Mouse (Mus musculus) activated CD4-positive, CD25-positive, alpha-beta regulatory T cell, adult 4 months (primary cell): Measurements from ENCODE around the gene Acot13. TPM values are rescaled to one million over a fixed set of nuclear protein-coding genes. Genes with fewer than 3 reads are reported as not detected.
"Not testable (repeated sequence)": the region's sequence is repeated elsewhere in the genome, so short reads cannot be mapped to it uniquely, and the experiment has no call there.

Experiments used
- ATAC-seq: one replicate; pipeline ENCODE4 v1.8.0; 2017
- polyA plus RNA-seq, 2 experiments: library from polyadenylated mRNA; unstranded; fragments of 100-300 nt; shearing (Covaris generic); gene quantifications; one replicate each; pipeline ENCODE4 v1.2.1; 2017

Acot13 gene
- polyA plus RNA-seq, 2 experiments from 2014 or later: 69.2 to 76.1 TPM

DNA sequence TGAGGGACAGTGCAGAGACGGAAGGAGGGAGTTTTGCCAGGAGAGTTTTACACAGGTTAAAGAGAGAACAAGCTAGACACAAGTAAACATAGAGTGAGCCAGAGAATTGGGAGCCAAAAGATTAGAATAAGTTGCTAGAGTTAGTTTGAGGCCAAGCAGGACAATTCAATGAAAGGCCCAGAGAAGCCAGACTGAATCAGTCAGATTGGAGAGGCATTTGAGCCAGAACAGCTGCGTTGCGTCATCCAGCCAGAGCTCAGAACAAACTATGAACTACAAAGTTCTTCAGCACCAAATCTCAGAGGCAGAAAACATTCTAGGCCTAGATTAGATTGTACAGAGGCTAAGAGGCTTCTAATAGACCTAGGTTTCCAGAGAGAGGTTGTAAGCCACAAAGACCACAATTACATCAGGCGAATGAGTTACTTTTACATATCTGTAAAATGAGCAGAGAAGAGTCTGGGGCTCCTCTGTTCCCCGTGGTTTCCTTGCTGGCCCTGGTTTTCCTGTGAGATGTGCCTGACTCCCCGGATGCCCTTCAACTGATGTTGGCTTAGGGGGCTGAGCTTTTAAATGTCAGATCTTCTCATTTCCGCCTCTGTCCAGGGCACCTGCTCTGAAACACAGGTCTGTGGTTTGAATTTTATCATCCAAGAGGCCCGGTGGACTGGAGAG lies 52.5 kb downstream of the Acot13 start:
- peak; percentile 74 for ATAC-seq

DNA sequence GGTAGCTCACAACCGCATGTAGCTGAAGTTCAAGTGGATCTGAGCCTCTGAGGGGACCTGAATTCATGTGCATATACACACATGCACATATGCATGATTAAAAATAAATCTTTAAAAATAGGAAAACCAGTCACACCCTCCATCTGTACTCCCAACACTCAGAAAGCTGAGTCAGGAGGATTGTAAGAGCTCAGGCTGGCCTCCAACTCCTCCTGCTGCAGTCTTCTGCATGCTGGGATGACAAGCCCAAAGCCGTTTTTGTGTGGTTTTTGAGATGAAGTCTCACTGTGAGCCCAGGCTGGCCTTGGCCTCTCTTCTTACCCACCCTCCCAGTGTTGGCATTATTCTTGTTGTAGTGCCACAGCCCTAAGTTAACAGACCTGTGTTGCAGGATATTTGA lies 53.3 kb downstream of the Acot13 start:
- no peak for ATAC-seq

DNA sequence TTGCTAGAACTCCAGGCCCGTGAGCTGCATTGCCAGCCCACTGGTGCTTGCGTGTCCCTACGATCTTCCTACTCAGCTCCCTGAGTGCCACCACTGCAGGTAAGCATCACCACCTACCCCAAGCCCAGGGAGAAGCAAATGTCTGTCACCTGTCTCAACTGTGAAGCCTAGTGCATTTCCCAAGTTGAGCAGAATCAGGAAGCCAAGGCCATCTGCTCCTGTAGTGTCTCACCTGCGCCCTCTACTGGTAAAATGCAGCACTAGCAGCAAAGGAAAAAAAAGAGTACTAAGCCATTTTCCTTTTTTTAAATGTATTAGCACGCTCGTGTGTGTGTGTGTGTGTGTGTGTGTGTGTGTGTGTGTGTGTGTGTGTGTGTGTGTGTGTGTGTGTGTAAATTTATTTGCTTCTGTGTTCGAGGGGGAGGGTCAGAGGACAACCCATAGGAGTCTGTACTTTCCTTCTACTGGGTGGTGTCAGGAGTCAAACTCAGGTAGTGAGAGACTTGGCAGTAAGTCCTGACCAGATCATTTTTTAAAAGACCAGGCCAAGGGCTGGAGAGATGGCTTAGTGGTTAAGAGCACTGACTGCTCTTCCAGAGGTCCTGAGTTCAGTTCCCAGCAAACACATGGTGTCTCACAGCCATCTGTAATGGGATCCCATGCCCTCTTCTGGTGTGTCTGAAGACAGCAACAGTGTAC lies 55.0 kb downstream of the Acot13 start:
- peak; percentile 44 for ATAC-seq

DNA sequence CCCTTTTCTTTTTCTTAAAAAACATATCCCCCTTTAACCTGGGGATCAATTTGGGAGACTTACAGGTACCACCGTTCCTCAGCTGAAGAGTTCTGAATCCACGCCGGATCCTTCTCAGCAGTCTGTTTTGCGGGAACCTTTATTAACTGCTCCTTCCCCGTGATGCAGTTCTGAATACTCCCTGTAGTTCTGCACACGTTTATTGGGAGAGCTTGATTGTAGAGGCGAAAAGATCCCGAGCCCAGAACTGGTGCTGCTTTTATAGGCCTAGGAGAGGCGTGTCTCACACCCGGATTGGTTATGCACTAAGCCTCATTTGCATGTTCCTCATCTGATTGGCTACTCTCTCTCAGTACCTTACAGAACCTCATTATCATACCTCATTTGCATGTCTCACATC lies 59.9 kb downstream of the Acot13 start:
- ATAC-seq: not testable (repeated sequence)

Other genes starting within 250 kb of the Acot13 start
- 100 to 1,000 TPM; 210 to 273 TPM for gene Ripor2, start 249.4 kb downstream of the Acot13 start, polyA plus RNA-seq
- gene Armh2, start 90.3 kb downstream of the Acot13 start, polyA plus RNA-seq: not detected
- 10 to 100 TPM; 47.8 to 61.4 TPM for gene Gmnn, start 69.6 kb downstream of the Acot13 start, polyA plus RNA-seq
- 10 to 100 TPM; 32.0 to 44.4 TPM for gene BC005537, start 29.9 kb downstream of the Acot13 start, polyA plus RNA-seq
- gene Tdp2, start 139 bp upstream of the Acot13 start, polyA plus RNA-seq: 10 to 100 TPM; 17.2 to 24.2 TPM
- gene D130043K22Rik, start 13.6 kb upstream of the Acot13 start, polyA plus RNA-seq: under 1 TPM; 0.24 to 0.25 TPM
- gene Aldh5a1, start 106.1 kb upstream of the Acot13 start, polyA plus RNA-seq: under 1 TPM; 0.20 to 0.49 TPM
- 1 to 10 TPM in 1 of 2 experiments, under 1 TPM in 1; 0.98 to 2.4 TPM for gene Gpld1, start 111.6 kb upstream of the Acot13 start, polyA plus RNA-seq
- gene Mrs2, start 188.8 kb upstream of the Acot13 start, polyA plus RNA-seq: 1 to 10 TPM; 5.6 to 5.7 TPM
- not detected for gene Dcdc2a, start 224.5 kb upstream of the Acot13 start, polyA plus RNA-seq